Mouse (Mus musculus): ENCODE measurements around the gene B3gnt8.

DNA sequence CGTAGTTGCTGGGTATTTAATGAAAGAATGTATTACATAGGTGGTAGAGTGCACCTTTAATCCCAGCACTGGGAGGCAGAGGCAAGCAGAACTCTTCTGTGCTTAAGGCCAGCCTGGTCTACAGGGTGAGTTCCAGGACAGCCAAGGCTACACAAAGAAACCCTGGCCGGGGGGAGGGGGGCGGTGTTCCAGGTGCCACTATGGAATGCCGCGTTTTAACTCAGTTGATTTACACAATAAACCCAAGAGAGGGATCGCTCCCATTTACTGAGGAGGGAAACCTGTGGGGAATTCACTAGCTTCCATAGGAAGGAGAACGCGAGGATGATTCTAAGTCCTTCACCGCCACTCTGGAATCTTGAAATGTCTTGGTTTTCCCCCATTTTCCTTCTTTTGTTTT, 43.2 kb downstream of the B3gnt8 start:
- no peak for TF ChIP-seq HCFC1 (IDR thresholded peaks at IDR 0.05; ENCODE audit: low read depth, low read length)
- no peak for TF ChIP-seq CTCF (IDR thresholded peaks at IDR 0.05 in 2 of 3, conservative IDR thresholded peaks at IDR 0.05 in 1 of 3; ENCODE audit: control insufficient read depth in 1 of 3, insufficient read depth in 1 of 3, low read depth in 2 of 3, low read length in 3 of 3, poor library complexity in 1 of 3, severe bottlenecking in 1 of 3)
- TF ChIP-seq EP300 (IDR thresholded peaks at IDR 0.05; ENCODE audit: low read depth in 1 of 2, low read length in 2 of 2): no peak
- TF ChIP-seq POLR2A (IDR thresholded peaks at IDR 0.05; ENCODE audit: control insufficient read depth in 1 of 2, insufficient read depth in 1 of 2, low read depth in 1 of 2, low read length in 2 of 2, poor library complexity in 1 of 2): no peak
- no peak for TF ChIP-seq TBP (IDR thresholded peaks at IDR 0.05; ENCODE audit: low read depth, low read length)
- TF ChIP-seq GATA1 (IDR thresholded peaks at IDR 0.05; ENCODE audit: low read depth, low read length): no peak
- TF ChIP-seq POLR2AphosphoS2 (IDR thresholded peaks at IDR 0.05; ENCODE audit: low read length): no peak
- TF ChIP-seq UBTF (IDR thresholded peaks at IDR 0.05; ENCODE audit: borderline replicate concordance, insufficient read depth, low read depth, low read length): no peak
- no peak for TF ChIP-seq USF1 (IDR thresholded peaks at IDR 0.05; ENCODE audit: low read depth, low read length)
- no peak for TF ChIP-seq ETS1 (IDR thresholded peaks at IDR 0.05; ENCODE audit: low read depth, low read length)
- TF ChIP-seq SMC3 (IDR thresholded peaks at IDR 0.05; ENCODE audit: low read depth, low read length): no peak
- no peak for TF ChIP-seq E2F4 (IDR thresholded peaks at IDR 0.05; ENCODE audit: borderline replicate concordance, low read depth, low read length)
